8 mouse cellular contexts compared by ENCODE assay signal in the genomic region with DNA sequence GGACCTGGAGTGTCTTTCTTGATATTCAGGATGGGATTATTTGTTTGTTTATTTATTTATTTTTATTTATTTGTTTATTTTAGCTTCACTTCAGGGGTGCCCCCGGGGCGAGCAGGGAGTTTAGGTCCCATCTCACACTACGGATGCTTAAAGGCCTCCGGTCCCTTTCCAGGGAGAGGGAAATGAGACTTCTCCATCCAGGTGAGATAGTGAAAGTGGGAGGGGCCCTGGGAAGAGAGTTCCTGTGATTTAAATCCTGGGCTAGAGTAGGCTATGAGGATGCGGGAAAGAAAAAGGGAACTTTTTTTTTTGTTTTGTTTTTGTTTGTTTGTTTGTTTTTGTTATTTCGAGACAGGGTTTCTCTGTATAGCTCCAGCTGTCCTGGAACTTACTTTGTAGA. TPM values are rescaled to one million over a fixed set of nuclear protein-coding genes. Genes with fewer than 3 reads are reported as not detected.
DNase-seq lines count a peak whose midpoint lies in the region; ATAC-seq and TF ChIP-seq lines count a peak whose summit lies in the region.

No protein-coding gene starts in this region.

- H3K4me2 ChIP-seq in heart, embryonic 11.5 days: peak overlapping the region; percentile 75
- peak overlapping the region; percentile 45 for H3K4me2 ChIP-seq in hindbrain, embryonic 11.5 days (replicated peaks; ENCODE audit: low read depth, low read length)

- 26% methylated on average over 6 of the region's 6 CpGs for WGBS in heart, embryonic 11.5 days (ENCODE audit: insufficient replicate concordance)
- WGBS in hindbrain, embryonic 11.5 days: 38% methylated on average over 6 of the region's 6 CpGs
- 15% methylated on average over 6 of the region's 6 CpGs for WGBS in macrophage (ENCODE audit: missing documents)

- no peak for TF ChIP-seq CTCF in G1E (IDR thresholded peaks at IDR 0.05; ENCODE audit: low read depth, low read length)

- peak overlapping the region; percentile 56 for H3K4me3 ChIP-seq in heart, embryonic 11.5 days (ENCODE audit: low read depth, low read length)
- H3K4me3 ChIP-seq in G1E (ENCODE audit: low read depth, low read length) (peak overlapping the region; percentile 73), macrophage (ENCODE audit: inconsistent target) (peak overlapping the region; percentile 90)
- peak overlapping the region; percentile 40 for H3K4me3 ChIP-seq in hindbrain, embryonic 11.5 days (ENCODE audit: low read depth, low read length)

- H3K27me3 ChIP-seq in heart, embryonic 11.5 days (ENCODE audit: control insufficient read depth, insufficient read depth, low read length): no peaks in the 10 kb centered on the region
- no peaks in the 10 kb centered on the region for H3K27me3 ChIP-seq in G1E (ENCODE audit: insufficient read depth, low read length)
- no peaks in the 10 kb centered on the region for H3K27me3 ChIP-seq in hindbrain, embryonic 11.5 days (ENCODE audit: control insufficient read depth, insufficient read depth, low read length)

- 0 out of 2 replicates have a peak, but pooled peaks cover 2% of the 10 kb centered on the region for H3K36me3 ChIP-seq in heart, embryonic 11.5 days (ENCODE audit: control insufficient read depth, insufficient read depth, low read length)
- H3K36me3 ChIP-seq in G1E (replicated peaks): peaks cover 36% of the 10 kb centered on the region
- no peaks in the 10 kb centered on the region for H3K36me3 ChIP-seq in hindbrain, embryonic 11.5 days (ENCODE audit: control insufficient read depth, insufficient read depth, low read length)
- peaks cover 13% of the 10 kb centered on the region; the same call in 1 of the 2 replicates for H3K36me3 ChIP-seq in macrophage (ENCODE audit: inconsistent target)

- ATAC-seq in heart, embryonic 11.5 days (replicated peaks; ENCODE audit: insufficient number of reproducible peaks, low FRiP score, low TSS enrichment): no peak
- ATAC-seq in G1E (ENCODE audit: extremely low read depth, insufficient number of reproducible peaks, low FRiP score, poor library complexity, severe bottlenecking): no peak
- no peak for ATAC-seq in hindbrain, embryonic 11.5 days (ENCODE audit: low FRiP score)

- peaks cover 34% of the 10 kb centered on the region for H3K79me2 ChIP-seq in macrophage (ENCODE audit: inconsistent target)

- H3K9me3 ChIP-seq in heart, embryonic 11.5 days (replicated peaks; ENCODE audit: control insufficient read depth, low read length): no peaks in the 10 kb centered on the region
- H3K9me3 ChIP-seq in G1E (replicated peaks): no peaks in the 10 kb centered on the region
- H3K9me3 ChIP-seq in hindbrain, embryonic 11.5 days (ENCODE audit: control insufficient read depth, low read length): no peaks in the 10 kb centered on the region

- H3K4me1 ChIP-seq in heart, embryonic 11.5 days (ENCODE audit: control insufficient read depth, insufficient read depth, low read length): peaks cover 11% of the 10 kb centered on the region; the same call in 1 of the 2 replicates
- peaks cover 54% of the 10 kb centered on the region for H3K4me1 ChIP-seq in G1E (ENCODE audit: insufficient read depth, low read depth, low read length)
- no peaks in the 10 kb centered on the region for H3K4me1 ChIP-seq in hindbrain, embryonic 11.5 days (replicated peaks; ENCODE audit: control insufficient read depth, insufficient read depth, low read length)

- H3K27ac ChIP-seq in heart, embryonic 11.5 days (ENCODE audit: low read depth, low read length): peak overlapping the region; percentile 75
- no peak overlapping the region for H3K27ac ChIP-seq in hindbrain, embryonic 11.5 days (ENCODE audit: low read depth, low read length)
- H3K27ac ChIP-seq in macrophage: peak overlapping the region; percentile 59

- peak overlapping the region; percentile 65 for H3K9ac ChIP-seq in heart, embryonic 11.5 days (ENCODE audit: low read depth, low read length)
- peak overlapping the region; percentile 61 for H3K9ac ChIP-seq in hindbrain, embryonic 11.5 days (ENCODE audit: low read depth, low read length)

- no peak for DNase-seq in heart, adult 18-20 months
- DNase-seq in G1E (ENCODE audit: low spot score): no peak
- DNase-seq in hindbrain, embryonic 11.5 days (ENCODE audit: low spot score): no peak
- no peak for DNase-seq in urinary bladder, postnatal 25 days (ENCODE audit: low spot score)
- DNase-seq in spleen, postnatal 14 days (ENCODE audit: low spot score in 2 of 2): no peak
- DNase-seq in adrenal gland, postnatal 10 days: no peak

RNA-seq across cellular contexts. Expression of gene Prr13, which starts 0.6 kb away (rescaled TPM):
- 124 and 139 TPM in 2 replicates for polyA plus RNA-seq in heart, embryonic 11.5 days (2014; fragmentation: Nextera tagmentation; extraction: Ambion mirVana)
- 10 to 100 TPM; 20.3 to 24.4 TPM for total RNA-seq in heart, adult 18-20 months (2021)
- total RNA-seq in G1E (2014; fragmentation: Nextera tagmentation) (78.6 and 94.0 TPM in 2 replicates), G1E (2017) (84.1 and 86.0 TPM in 2 replicates)
- polyA plus RNA-seq in G1E (2012) (122 and 254 TPM in 2 replicates), macrophage (2018) (149 to 380 TPM (median 236 TPM) in 3 replicates)
- 108 and 118 TPM in 2 replicates for polyA plus RNA-seq in hindbrain, embryonic 11.5 days (2014; fragmentation: Nextera tagmentation; extraction: Ambion mirVana)
- 10 to 100 TPM; 28.8 to 99.2 (median 50.4) TPM for total RNA-seq in macrophage (2018; cell fraction: chromatin; rRNA removed)
- total RNA-seq in macrophage (2018; cell fraction: cytosol; rRNA removed): 100 to 1,000 TPM; 206 to 293 (median 246) TPM
- total RNA-seq in macrophage (2018; cell fraction: nucleus; rRNA removed): 100 to 1,000 TPM in 18 of 26 experiments, 10 to 100 TPM in 8; 71.4 to 195 (median 119) TPM
- 10 to 100 TPM; 46.9 to 53.1 TPM for total RNA-seq in adrenal gland, postnatal 10 days (2021)

RNA-seq across cellular contexts. Expression of gene Pcbp2, which starts 11.0 kb away (rescaled TPM):
- polyA plus RNA-seq in heart, embryonic 11.5 days (2014; fragmentation: Nextera tagmentation; extraction: Ambion mirVana): 187 and 213 TPM in 2 replicates
- 100 to 1,000 TPM; 418 to 491 TPM for total RNA-seq in heart, adult 18-20 months (2021)
- 1,640 and 1,748 TPM in 2 replicates for total RNA-seq in G1E (2014; fragmentation: Nextera tagmentation)
- total RNA-seq in G1E (2017): 202 and 214 TPM in 2 replicates
- polyA plus RNA-seq in G1E (2012): 660 and 876 TPM in 2 replicates
- 238 and 273 TPM in 2 replicates for polyA plus RNA-seq in hindbrain, embryonic 11.5 days (2014; fragmentation: Nextera tagmentation; extraction: Ambion mirVana)
- total RNA-seq in macrophage (2018; cell fraction: chromatin; rRNA removed): 100 to 1,000 TPM; 282 to 698 (median 421) TPM
- 100 to 1,000 TPM; 519 to 726 (median 593) TPM for total RNA-seq in macrophage (2018; cell fraction: cytosol; rRNA removed)
- 100 to 1,000 TPM; 274 to 476 (median 355) TPM for total RNA-seq in macrophage (2018; cell fraction: nucleus; rRNA removed)
- 469 to 548 TPM (median 534 TPM) in 3 replicates for polyA plus RNA-seq in macrophage (2018)
- 100 to 1,000 TPM; 703 to 724 TPM for total RNA-seq in adrenal gland, postnatal 10 days (2021)

RNA-seq across cellular contexts. Expression of gene Amhr2, which starts 14.2 kb away (rescaled TPM):
- 0.93 and 1.2 TPM in 2 replicates for polyA plus RNA-seq in heart, embryonic 11.5 days (2014; fragmentation: Nextera tagmentation; extraction: Ambion mirVana)
- total RNA-seq in heart, adult 18-20 months (2021): under 1 TPM; 0.39 to 0.97 TPM
- not detected in 2 replicates for total RNA-seq in G1E (2014; fragmentation: Nextera tagmentation)
- total RNA-seq in G1E (2017): not detected in 2 replicates
- polyA plus RNA-seq in G1E (2012): not detected in 2 replicates
- polyA plus RNA-seq in hindbrain, embryonic 11.5 days (2014; fragmentation: Nextera tagmentation; extraction: Ambion mirVana): 0.28 and 0.46 TPM in 2 replicates
- 1 to 10 TPM in 1 of 26 experiments, under 1 TPM in 5, not detected in 20; 0.35 to 3.0 (median 0.71) TPM for total RNA-seq in macrophage (2018; cell fraction: chromatin; rRNA removed)
- under 1 TPM in 1 of 26 experiments, not detected in 25; 0.10 TPM for total RNA-seq in macrophage (2018; cell fraction: cytosol; rRNA removed)
- 1 to 10 TPM in 1 of 26 experiments, under 1 TPM in 7, not detected in 18; 0.26 to 1.1 (median 0.40) TPM for total RNA-seq in macrophage (2018; cell fraction: nucleus; rRNA removed)
- 0.07 TPM in 1 of 3 replicates, not detected in the others for polyA plus RNA-seq in macrophage (2018)
- total RNA-seq in adrenal gland, postnatal 10 days (2021): 1 to 10 TPM; 1.7 to 2.1 TPM

RNA-seq across cellular contexts. Expression of gene Gm10337, which starts 44.1 kb away (rescaled TPM):
- polyA plus RNA-seq in heart, embryonic 11.5 days (2014; fragmentation: Nextera tagmentation; extraction: Ambion mirVana): 2.7 TPM in 1 of 2 replicates, not detected in the other
- not detected for total RNA-seq in heart, adult 18-20 months (2021)
- 28.7 TPM in 1 of 2 replicates, not detected in the other for total RNA-seq in G1E (2014; fragmentation: Nextera tagmentation)
- total RNA-seq in G1E (2017): not detected in 2 replicates
- polyA plus RNA-seq in G1E (2012): not detected in 2 replicates
- polyA plus RNA-seq in hindbrain, embryonic 11.5 days (2014; fragmentation: Nextera tagmentation; extraction: Ambion mirVana): 5.1 and 8.8 TPM in 2 replicates
- not detected for total RNA-seq in macrophage (2018; cell fraction: chromatin; rRNA removed)
- total RNA-seq in macrophage (2018; cell fraction: cytosol; rRNA removed): not detected
- not detected for total RNA-seq in macrophage (2018; cell fraction: nucleus; rRNA removed)
- not detected in 3 replicates for polyA plus RNA-seq in macrophage (2018)
- 1 to 10 TPM; 3.7 to 4.1 TPM for total RNA-seq in adrenal gland, postnatal 10 days (2021)

RNA-seq across cellular contexts. Expression of gene Sp1, which starts 53.4 kb away (rescaled TPM):
- polyA plus RNA-seq in heart, embryonic 11.5 days (2014; fragmentation: Nextera tagmentation; extraction: Ambion mirVana): 7.5 and 8.1 TPM in 2 replicates
- total RNA-seq in heart, adult 18-20 months (2021): 10 to 100 TPM; 31.9 to 39.6 TPM
- 92.4 and 93.8 TPM in 2 replicates for total RNA-seq in G1E (2014; fragmentation: Nextera tagmentation)
- 42.3 and 50.5 TPM in 2 replicates for total RNA-seq in G1E (2017)
- 16.4 and 35.8 TPM in 2 replicates for polyA plus RNA-seq in G1E (2012)
- 10.5 and 11.5 TPM in 2 replicates for polyA plus RNA-seq in hindbrain, embryonic 11.5 days (2014; fragmentation: Nextera tagmentation; extraction: Ambion mirVana)
- 10 to 100 TPM; 25.2 to 50.1 (median 38.2) TPM for total RNA-seq in macrophage (2018; cell fraction: chromatin; rRNA removed)
- total RNA-seq in macrophage (2018; cell fraction: cytosol; rRNA removed): 10 to 100 TPM; 28.8 to 47.4 (median 37.9) TPM
- total RNA-seq in macrophage (2018; cell fraction: nucleus; rRNA removed): 10 to 100 TPM; 29.8 to 76.0 (median 40.8) TPM
- 19.8 to 22.7 TPM (median 22.6 TPM) in 3 replicates for polyA plus RNA-seq in macrophage (2018)
- 10 to 100 TPM; 67.8 to 83.4 TPM for total RNA-seq in adrenal gland, postnatal 10 days (2021)

Comparison
In these comparisons a context has a peak if more than half of its experiments do, and no peak if none do; other contexts are left out.
1. H3K4me3 ChIP-seq: peak in every context shown above with its lines; median percentile 90 in macrophage; 73 in G1E; 56 in heart, embryonic 11.5 days; 40 in hindbrain, embryonic 11.5 days.